12 mouse cellular contexts compared by ENCODE assay signal in genomic region chr12:111361319-111362098, GRCm38 (mm10). TPM values are rescaled to one million over a fixed set of nuclear protein-coding genes. Genes with fewer than 3 reads are reported as not detected.
DNase-seq lines count a peak whose midpoint lies in the region; ATAC-seq and TF ChIP-seq lines count a peak whose summit lies in the region.
"Had no signal": no experiment of that assay in that cellular context is flagged by ENCODE, and none has a peak within 500 bp of the region (broad histone marks: within the 10 kb centered on the region; RNA-seq: fewer than 3 reads in every experiment).

No protein-coding gene starts in this region.

- no peak overlapping the region for H3K9ac ChIP-seq in forebrain, embryonic 15.5 days (replicated peaks)
- no peak overlapping the region for H3K9ac ChIP-seq in forebrain, embryonic 16.5 days (replicated peaks; ENCODE audit: low read depth, low read length)
- H3K9ac ChIP-seq in midbrain, embryonic 12.5 days (replicated peaks) = 0 out of 2 replicates have a peak overlapping the region, but pooled peaks have one; percentile 1
- no peak overlapping the region for H3K9ac ChIP-seq in midbrain, embryonic 16.5 days (ENCODE audit: low read depth, low read length)
- 0 out of 2 replicates have a peak overlapping the region, but pooled peaks have one; percentile 23 for H3K9ac ChIP-seq in stomach, postnatal 0 days (ENCODE audit: low read length)
- H3K9ac ChIP-seq: heart, embryonic 15.5 days; liver, embryonic 14.5 days had no signal

- 90% methylated on average over 14 of the region's 14 CpGs for WGBS in forebrain, embryonic 15.5 days
- 86% methylated on average over 14 of the region's 14 CpGs for WGBS in forebrain, embryonic 16.5 days
- 85% methylated on average over 14 of the region's 14 CpGs for WGBS in midbrain, embryonic 12.5 days
- 80% methylated on average over 14 of the region's 14 CpGs for WGBS in midbrain, embryonic 16.5 days
- WGBS in stomach, postnatal 0 days = 52% methylated on average over 14 of the region's 14 CpGs

- H3K27me3 ChIP-seq in forebrain, embryonic 15.5 days = no peaks in the 10 kb centered on the region
- no peaks in the 10 kb centered on the region for H3K27me3 ChIP-seq in forebrain, embryonic 16.5 days (replicated peaks; ENCODE audit: control insufficient read depth, insufficient read depth, low read length)
- no peaks in the 10 kb centered on the region for H3K27me3 ChIP-seq in midbrain, embryonic 12.5 days
- no peaks in the 10 kb centered on the region for H3K27me3 ChIP-seq in midbrain, embryonic 16.5 days (ENCODE audit: control insufficient read depth, insufficient read depth, low read depth, low read length)
- no peaks in the 10 kb centered on the region for H3K27me3 ChIP-seq in stomach, postnatal 0 days (ENCODE audit: control insufficient read depth, insufficient read depth, low read length)
- H3K27me3 ChIP-seq: heart, embryonic 15.5 days had no signal

- no peak overlapping the region for H3K4me3 ChIP-seq in forebrain, embryonic 15.5 days
- no peak overlapping the region for H3K4me3 ChIP-seq in forebrain, embryonic 16.5 days (replicated peaks; ENCODE audit: low read length)
- H3K4me3 ChIP-seq in midbrain, embryonic 12.5 days = no peak overlapping the region
- H3K4me3 ChIP-seq in midbrain, embryonic 16.5 days (ENCODE audit: low read depth, low read length) = no peak overlapping the region
- no peak overlapping the region for H3K4me3 ChIP-seq in stomach, postnatal 0 days (ENCODE audit: low read depth, low read length)
- H3K4me3 ChIP-seq: heart, embryonic 15.5 days had no signal

- H3K4me2 ChIP-seq in forebrain, embryonic 15.5 days (replicated peaks) = no peak overlapping the region
- H3K4me2 ChIP-seq in forebrain, embryonic 16.5 days (ENCODE audit: low read length) = no peak overlapping the region
- H3K4me2 ChIP-seq in midbrain, embryonic 12.5 days (replicated peaks) = no peak overlapping the region
- no peak overlapping the region for H3K4me2 ChIP-seq in midbrain, embryonic 16.5 days (ENCODE audit: low read length)
- H3K4me2 ChIP-seq in stomach, postnatal 0 days (replicated peaks; ENCODE audit: low read depth) = 0 out of 2 replicates have a peak overlapping the region, but pooled peaks have one; percentile 1
- H3K4me2 ChIP-seq: heart, embryonic 15.5 days had no signal

- ATAC-seq in forebrain, embryonic 15.5 days (replicated peaks) = no peak
- no peak for ATAC-seq in forebrain, embryonic 16.5 days
- ATAC-seq in midbrain, embryonic 12.5 days (ENCODE audit: low FRiP score, low read depth) = no peak
- no peak for ATAC-seq in midbrain, embryonic 16.5 days
- peak; percentile 22; the same call in 1 of the 2 replicates for ATAC-seq in stomach, postnatal 0 days (ENCODE audit: low FRiP score, low TSS enrichment)

- peak; percentile 13; the same call in 1 of the 2 replicates for TF ChIP-seq CTCF in stomach, postnatal 0 days (IDR thresholded peaks at IDR 0.05; ENCODE audit: low read depth)

- H3K36me3 ChIP-seq in forebrain, embryonic 15.5 days = no peaks in the 10 kb centered on the region
- H3K36me3 ChIP-seq in forebrain, embryonic 16.5 days (ENCODE audit: control insufficient read depth, insufficient read depth) = no peaks in the 10 kb centered on the region
- no peaks in the 10 kb centered on the region for H3K36me3 ChIP-seq in midbrain, embryonic 12.5 days
- H3K36me3 ChIP-seq in midbrain, embryonic 16.5 days (ENCODE audit: control insufficient read depth, insufficient read depth, low read length) = no peaks in the 10 kb centered on the region
- no peaks in the 10 kb centered on the region for H3K36me3 ChIP-seq in stomach, postnatal 0 days (ENCODE audit: control insufficient read depth, insufficient read depth, low read length)
- H3K36me3 ChIP-seq: heart, embryonic 15.5 days had no signal

- no peak for TF ChIP-seq EP300 in stomach, postnatal 0 days (optimal IDR thresholded peaks at IDR 0.05)

- 0 out of 2 replicates have a peak overlapping the region, but pooled peaks have one; percentile 11 for H3K27ac ChIP-seq in forebrain, embryonic 15.5 days (replicated peaks)
- no peak overlapping the region for H3K27ac ChIP-seq in forebrain, embryonic 16.5 days (ENCODE audit: low read length)
- no peak overlapping the region for H3K27ac ChIP-seq in midbrain, embryonic 12.5 days (replicated peaks)
- H3K27ac ChIP-seq in midbrain, embryonic 16.5 days (ENCODE audit: low read length) = no peak overlapping the region
- H3K27ac ChIP-seq in stomach, postnatal 0 days (replicated peaks) = peak overlapping the region; percentile 80
- H3K27ac ChIP-seq: heart, embryonic 15.5 days; liver, embryonic 14.5 days had no signal

- DNase-seq in kidney, postnatal 10 days = peak; percentile 69
- DNase-seq in stomach, postnatal 0 days (ENCODE audit: low spot score) = no peak
- DNase-seq in layer of hippocampus, adult 11-12 months (ENCODE audit: low spot score) = no peak
- DNase-seq in urinary bladder, postnatal 14 days (ENCODE audit: low spot score) = no peak
- DNase-seq: lung, postnatal 4 days; spleen, adult 18-20 months had no signal

- no peaks in the 10 kb centered on the region for H3K9me3 ChIP-seq in forebrain, embryonic 15.5 days
- no peaks in the 10 kb centered on the region for H3K9me3 ChIP-seq in forebrain, embryonic 16.5 days (ENCODE audit: control insufficient read depth, low read length)
- no peaks in the 10 kb centered on the region for H3K9me3 ChIP-seq in midbrain, embryonic 12.5 days
- no peaks in the 10 kb centered on the region for H3K9me3 ChIP-seq in midbrain, embryonic 16.5 days (replicated peaks; ENCODE audit: control insufficient read depth, low read length, poor library complexity, severe bottlenecking)
- H3K9me3 ChIP-seq in stomach, postnatal 0 days (ENCODE audit: control insufficient read depth, low read length) = no peaks in the 10 kb centered on the region
- H3K9me3 ChIP-seq: heart, embryonic 15.5 days had no signal

- peaks cover 19% of the 10 kb centered on the region for H3K4me1 ChIP-seq in forebrain, embryonic 15.5 days
- H3K4me1 ChIP-seq in forebrain, embryonic 16.5 days (replicated peaks; ENCODE audit: control insufficient read depth, insufficient read depth, low read length) = peaks cover 10% of the 10 kb centered on the region; the same call in 1 of the 2 replicates
- H3K4me1 ChIP-seq in midbrain, embryonic 12.5 days = peaks cover 29% of the 10 kb centered on the region
- peaks cover 12% of the 10 kb centered on the region for H3K4me1 ChIP-seq in midbrain, embryonic 16.5 days (ENCODE audit: control insufficient read depth, insufficient read depth, low read length)
- H3K4me1 ChIP-seq in stomach, postnatal 0 days (replicated peaks; ENCODE audit: control insufficient read depth, insufficient read depth) = peaks cover 13% of the 10 kb centered on the region; the same call in 1 of the 2 replicates

RNA-seq across cellular contexts. Expression of gene Cdc42bpb, which starts 16.0 kb away (rescaled TPM):
- polyA plus RNA-seq in forebrain, embryonic 15.5 days (2015; fragmentation: Nextera tagmentation; extraction: Ambion mirVana) = 33.9 and 35.5 TPM in 2 replicates
- 33.6 and 39.9 TPM in 2 replicates for polyA plus RNA-seq in forebrain, embryonic 16.5 days (2015; fragmentation: Nextera tagmentation; extraction: Ambion mirVana)
- polyA plus RNA-seq in midbrain, embryonic 12.5 days (2016; fragmentation: Nextera tagmentation; extraction: Ambion mirVana) = 39.4 and 40.5 TPM in 2 replicates
- 39.9 and 40.2 TPM in 2 replicates for polyA plus RNA-seq in midbrain, embryonic 16.5 days (2015; fragmentation: Nextera tagmentation; extraction: Ambion mirVana)
- polyA plus RNA-seq in stomach, postnatal 0 days (2015; fragmentation: Nextera tagmentation; extraction: Ambion mirVana) = 18.6 and 18.7 TPM in 2 replicates

RNA-seq across cellular contexts. Expression of gene Lbhd2, which starts 45.1 kb away (rescaled TPM):
- 1.6 and 2.2 TPM in 2 replicates for polyA plus RNA-seq in forebrain, embryonic 15.5 days (2015; fragmentation: Nextera tagmentation; extraction: Ambion mirVana)
- polyA plus RNA-seq in forebrain, embryonic 16.5 days (2015; fragmentation: Nextera tagmentation; extraction: Ambion mirVana) = 1.3 and 4.5 TPM in 2 replicates
- 0.47 TPM in 1 of 2 replicates, not detected in the other for polyA plus RNA-seq in midbrain, embryonic 12.5 days (2016; fragmentation: Nextera tagmentation; extraction: Ambion mirVana)
- polyA plus RNA-seq in midbrain, embryonic 16.5 days (2015; fragmentation: Nextera tagmentation; extraction: Ambion mirVana) = 4.9 and 7.0 TPM in 2 replicates
- 2.2 TPM in 2 replicates for polyA plus RNA-seq in stomach, postnatal 0 days (2015; fragmentation: Nextera tagmentation; extraction: Ambion mirVana)

RNA-seq across cellular contexts. Expression of gene Exoc3l4, which starts 55.3 kb away (rescaled TPM):
- polyA plus RNA-seq in forebrain, embryonic 15.5 days (2015; fragmentation: Nextera tagmentation; extraction: Ambion mirVana) = 1.7 and 2.0 TPM in 2 replicates
- polyA plus RNA-seq in forebrain, embryonic 16.5 days (2015; fragmentation: Nextera tagmentation; extraction: Ambion mirVana) = 1.9 and 2.5 TPM in 2 replicates
- polyA plus RNA-seq in midbrain, embryonic 12.5 days (2016; fragmentation: Nextera tagmentation; extraction: Ambion mirVana) = 2.7 and 4.1 TPM in 2 replicates
- 2.0 and 2.1 TPM in 2 replicates for polyA plus RNA-seq in midbrain, embryonic 16.5 days (2015; fragmentation: Nextera tagmentation; extraction: Ambion mirVana)
- 7.3 and 8.6 TPM in 2 replicates for polyA plus RNA-seq in stomach, postnatal 0 days (2015; fragmentation: Nextera tagmentation; extraction: Ambion mirVana)

Comparison
In these comparisons a context has a peak if more than half of its experiments do, and no peak if none do; other contexts are left out.
1. H3K27ac ChIP-seq: peak in forebrain, embryonic 15.5 days (single experiment) and stomach, postnatal 0 days (single experiment); none in forebrain, embryonic 16.5 days (single experiment), midbrain, embryonic 12.5 days (single experiment) and midbrain, embryonic 16.5 days (single experiment).
2. H3K9ac ChIP-seq: peak in midbrain, embryonic 12.5 days (single experiment) and stomach, postnatal 0 days (single experiment); none in forebrain, embryonic 15.5 days (single experiment), forebrain, embryonic 16.5 days (single experiment) and midbrain, embryonic 16.5 days (single experiment).